Mouse (Mus musculus) CH12.LX (cell line): ENCODE results near the gene Letmd1. TPM values are rescaled to one million over a fixed set of nuclear protein-coding genes. Genes with fewer than 3 reads are reported as not detected.

Experiments
- DNase-seq: peaks from one replicate; pipeline ENCODE4 v3.0.0-alpha.2; 2013; ENCODE audit errors: extremely low read depth
- H3K27ac ChIP-seq: 2 replicates; pipeline ENCODE4 v1.5.1; 2012; ENCODE audit warnings: low read depth, mild to moderate bottlenecking, control low read depth, moderate library complexity; ENCODE audit not compliant: insufficient read depth
- H3K27me3 ChIP-seq: replicated peaks from 2 replicates; pipeline ENCODE3; 2012; ENCODE audit warnings: inconsistent platforms
- H3K36me3 ChIP-seq, 2 experiments: replicated peaks in 1 of 2; 2 replicates each; pipeline versions ENCODE3 to v1.6.1; 2012; ENCODE audit warnings: inconsistent platforms in 1 of 2, low read length in 1 of 2, mild to moderate bottlenecking in 1 of 2, mixed read lengths in 1 of 2, moderate library complexity in 1 of 2; ENCODE audit not compliant: control insufficient read depth in 1 of 2, insufficient read depth in 1 of 2
- H3K4me1 ChIP-seq, 2 experiments: 2 replicates each; pipeline ENCODE4 v1.6.1; 2012; ENCODE audit warnings: inconsistent platforms in 1 of 2, moderate library complexity in 1 of 2; ENCODE audit not compliant: insufficient read depth in 2 of 2, control insufficient read depth in 1 of 2
- H3K4me2 ChIP-seq: 2 replicates; pipeline ENCODE4 v1.6.1; 2012; ENCODE audit warnings: low read depth, mild to moderate bottlenecking, control low read depth; ENCODE audit not compliant: poor library complexity, insufficient read depth, severe bottlenecking
- H3K4me3 ChIP-seq, 3 experiments: fragments of 150-350 bp in 1 of 3; sonication (generic) in 1 of 3; replicated peaks in 1 of 3; 2 replicates each; pipeline versions ENCODE3 to v1.5.1; 2011 to 2012; ENCODE audit warnings: low read depth in 2 of 3, low read length in 2 of 3, mild to moderate bottlenecking in 2 of 3, moderate library complexity in 2 of 3, control low read depth in 1 of 3, improper control_type of control experiment in 1 of 3, inconsistent platforms in 1 of 3, mixed read lengths in 1 of 3; ENCODE audit not compliant: poor library complexity in 1 of 3
- H3K79me2 ChIP-seq: replicated peaks from 2 replicates; pipeline ENCODE4 v1.6.1; 2012; ENCODE audit warnings: mild to moderate bottlenecking, moderate library complexity; ENCODE audit not compliant: control insufficient read depth, poor library complexity, insufficient read depth, severe bottlenecking; ENCODE audit errors: extremely low read depth
- H3K9ac ChIP-seq: 2 replicates; pipeline ENCODE4 v1.6.1; 2012; ENCODE audit warnings: low read depth, mild to moderate bottlenecking, control low read depth, moderate library complexity; ENCODE audit not compliant: insufficient read depth
- H3K9me3 ChIP-seq: replicated peaks from 2 replicates; pipeline ENCODE3; 2012; ENCODE audit warnings: low read length, inconsistent platforms, mixed read lengths
- BHLHE40 ChIP-seq: IDR thresholded peaks from 2 replicates; pipeline ENCODE4 v1.6.1; 2011; ENCODE audit warnings: mild to moderate bottlenecking, low read depth, low read length, improper control_type of control experiment
- CHD1 ChIP-seq: IDR thresholded peaks from 2 replicates; pipeline ENCODE4 v1.6.1; 2012; ENCODE audit warnings: low read depth, low read length, improper control_type of control experiment, inconsistent platforms
- CHD2 ChIP-seq: IDR thresholded peaks from 2 replicates; pipeline ENCODE4 v1.6.1; 2011; ENCODE audit warnings: low read length, improper control_type of control experiment
- E2F4 ChIP-seq: IDR thresholded peaks from 2 replicates; pipeline ENCODE4 v1.6.1; 2011; ENCODE audit warnings: low read depth, low read length, improper control_type of control experiment; ENCODE audit not compliant: insufficient replicate concordance
- ELF1 ChIP-seq: IDR thresholded peaks from 2 replicates; pipeline ENCODE4 v1.6.1; 2014; ENCODE audit warnings: low read depth, mild to moderate bottlenecking, inconsistent platforms, low read length, improper control_type of control experiment
- GABPA ChIP-seq: IDR thresholded peaks from 2 replicates; pipeline ENCODE4 v1.6.1; 2012; ENCODE audit warnings: low read depth, low read length, improper control_type of control experiment, inconsistent platforms; ENCODE audit not compliant: insufficient replicate concordance
- HCFC1 ChIP-seq: IDR thresholded peaks from 2 replicates; pipeline ENCODE4 v1.6.1; 2012; ENCODE audit warnings: low read depth, mild to moderate bottlenecking, inconsistent platforms, low read length, improper control_type of control experiment
- IRF4 ChIP-seq: IDR thresholded peaks from 2 replicates; pipeline ENCODE4 v1.6.1; 2014; ENCODE audit warnings: low read depth, mild to moderate bottlenecking, inconsistent platforms, low read length, improper control_type of control experiment
- MAFK ChIP-seq: IDR thresholded peaks from 2 replicates; pipeline ENCODE4 v1.6.1; 2011; ENCODE audit warnings: low read length, improper control_type of control experiment; ENCODE audit not compliant: insufficient replicate concordance
- MAX ChIP-seq: IDR thresholded peaks from 2 replicates; pipeline ENCODE4 v1.6.1; 2011; ENCODE audit warnings: low read length, improper control_type of control experiment
- MEF2A ChIP-seq: IDR thresholded peaks from 2 replicates; pipeline ENCODE4 v1.6.1; 2014; ENCODE audit warnings: low read depth, mild to moderate bottlenecking, inconsistent platforms, low read length, improper control_type of control experiment, borderline replicate concordance
- NELFE ChIP-seq: IDR thresholded peaks from 2 replicates; pipeline ENCODE4 v1.6.1; 2011; ENCODE audit warnings: low read depth, low read length, improper control_type of control experiment
- NRF1 ChIP-seq: IDR thresholded peaks from 2 replicates; pipeline ENCODE4 v1.6.1; 2014; ENCODE audit warnings: low read depth, mild to moderate bottlenecking, inconsistent platforms, low read length, improper control_type of control experiment, moderate library complexity
- PAX5 ChIP-seq: IDR thresholded peaks from 2 replicates; pipeline ENCODE4 v1.6.1; 2012; ENCODE audit warnings: low read length, inconsistent platforms, mixed read lengths
- RAD21 ChIP-seq: IDR thresholded peaks from 2 replicates; pipeline ENCODE4 v1.6.1; 2011; ENCODE audit warnings: low read depth, mild to moderate bottlenecking, low read length, improper control_type of control experiment, moderate library complexity
- RCOR1 ChIP-seq: conservative IDR thresholded peaks from 2 replicates; pipeline ENCODE4 v1.6.1; 2012; ENCODE audit warnings: low read depth, mild to moderate bottlenecking, inconsistent platforms, low read length, improper control_type of control experiment
- TBP ChIP-seq: conservative IDR thresholded peaks from 2 replicates; pipeline ENCODE4 v1.6.1; 2011; ENCODE audit warnings: low read depth, low read length, improper control_type of control experiment
- TCF12 ChIP-seq: IDR thresholded peaks from 2 replicates; pipeline ENCODE4 v1.6.1; 2014; ENCODE audit warnings: low read depth, mild to moderate bottlenecking, inconsistent platforms, low read length, improper control_type of control experiment
- UBTF ChIP-seq: IDR thresholded peaks from 2 replicates; pipeline ENCODE4 v1.6.1; 2012; ENCODE audit warnings: low read depth, mild to moderate bottlenecking, inconsistent platforms, low read length, improper control_type of control experiment, moderate library complexity
- ZC3H11A ChIP-seq: IDR thresholded peaks from 2 replicates; pipeline ENCODE4 v1.6.1; 2012; ENCODE audit warnings: low read depth, mild to moderate bottlenecking, inconsistent platforms, low read length, improper control_type of control experiment
- ZKSCAN1 ChIP-seq: IDR thresholded peaks from 2 replicates; pipeline ENCODE4 v1.6.1; 2012; ENCODE audit warnings: low read depth, inconsistent platforms, low read length, improper control_type of control experiment, borderline replicate concordance
- dilution Hi-C: fragments of 300-500 bp; cut with MboI; formaldehyde crosslinking; loops from 2 replicates; pipeline ENCODE4 v1.14.3; 2020; ENCODE audit warnings: low sequenced_read_pairs; ENCODE audit not compliant: extremely low pct_unique_long_range_greater_than_20kb, extremely low pct_ligation_motif_present
- in situ Hi-C: fragments of 300-500 bp; cut with MboI; formaldehyde crosslinking; loops from 3 replicates; pipeline ENCODE4 v1.14.3; 2019; ENCODE audit warnings: low sequenced_read_pairs, low pct_ligation_motif_present, low pct_unique_long_range_greater_than_20kb, mixed read lengths
- polyA plus RNA-seq: library from polyadenylated mRNA; unstranded; fragments of >175 nt; gene quantifications from 2 replicates; pipeline ENCODE4 v1.2.1, GENCODE M21; 2012; ENCODE audit warnings: low read depth; ENCODE audit not compliant: insufficient read length
- total RNA-seq, 2 experiments: library from RNA; depleted of rRNA; stranded (reverse); fragments of 300-350 nt in 1 of 2; fragments of >200 nt in 1 of 2; gene quantifications; 2 replicates each; pipeline ENCODE4 v1.2.3; 2012 to 2014

Gene Letmd1
- total and polyA plus RNA-seq, 3 experiments = 31.4 to 51.3 (median 39.0) TPM

DNA sequence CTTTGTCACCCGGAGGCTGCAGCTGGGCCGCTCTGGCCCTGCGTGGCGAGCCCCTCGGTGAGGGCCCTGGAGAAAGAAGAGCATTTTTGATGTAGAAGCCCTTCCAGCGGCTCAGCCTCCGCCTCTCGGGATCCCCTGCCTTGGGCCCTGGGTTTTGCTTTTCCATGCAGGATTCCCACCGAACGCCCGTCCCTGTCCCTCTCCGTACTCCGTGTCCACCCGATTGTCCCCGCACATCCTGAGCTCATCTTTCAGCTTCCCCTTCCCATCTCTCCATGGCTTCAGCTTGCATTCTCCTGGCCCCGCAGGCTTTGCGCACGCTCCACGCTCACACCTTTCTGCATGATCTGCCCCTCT is 344 bp downstream of the Letmd1 start:
- TF ChIP-seq MAFK (no peak), ELF1 (no peak), IRF4 (no peak), MEF2A (no peak), ZC3H11A (no peak), CHD1 (no peak), CHD2 (no peak), RCOR1 (no peak), HCFC1 (no peak), PAX5 (no peak), TBP (no peak)
- Histone ChIP-seq H3K4me2 (peak overlapping the region; percentile 86), H3K4me3 (peak overlapping the region; percentile 80 to 96 (median 87)), H3K4me1 (peaks cover 7 to 30% of the 10 kb centered on the region in 2 experiments; a peak in 2 of 4 replicates), H3K9me3 (no peaks in the 10 kb centered on the region), H3K27me3 (no peaks in the 10 kb centered on the region), H3K79me2 (peaks cover 9% of the 10 kb centered on the region; the same call in 1 of the 2 replicates), H3K27ac (0 out of 2 replicates have a peak overlapping the region, but pooled peaks have one; percentile 1), H3K36me3 (peaks cover 17 to 38% of the 10 kb centered on the region in 2 experiments), H3K9ac (peak overlapping the region; percentile 74)
- DNase-seq = peak; percentile 21
- in situ Hi-C loops (no loop called here), dilution Hi-C loops (no loop called here)

DNA sequence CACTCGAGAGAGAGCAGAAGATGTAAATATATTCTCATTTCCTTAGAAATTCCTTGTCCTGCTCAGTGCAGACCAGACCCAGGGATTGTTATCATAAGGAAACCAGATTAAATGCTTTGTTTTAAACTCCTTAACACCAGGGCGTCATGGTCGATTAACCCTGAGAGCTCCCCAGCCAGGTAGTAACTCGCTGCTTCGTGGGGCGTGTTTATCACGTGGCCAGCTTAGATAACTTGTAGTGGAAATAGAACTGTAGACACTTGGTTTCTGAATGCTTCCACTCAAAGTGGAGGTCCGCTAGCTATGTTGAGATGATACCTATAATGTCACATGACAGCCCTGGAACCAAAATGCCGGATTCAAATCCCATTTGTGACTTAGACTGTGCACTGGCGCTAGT is 1.2 kb downstream of the Letmd1 start:
- H3K79me2 ChIP-seq = peaks cover 9% of the 10 kb centered on the region; the same call in 1 of the 2 replicates
- no peaks in the 10 kb centered on the region for H3K9me3 ChIP-seq
- no peak overlapping the region for H3K27ac ChIP-seq
- TF ChIP-seq NRF1 = no peak
- TF ChIP-seq MAX = no peak
- no peak for TF ChIP-seq MAFK
- no peak for TF ChIP-seq GABPA
- TF ChIP-seq NELFE = no peak
- no peak for TF ChIP-seq ELF1
- no peak for TF ChIP-seq RCOR1
- TF ChIP-seq E2F4 = no peak
- no peak for TF ChIP-seq RAD21
- no peak for TF ChIP-seq ZKSCAN1
- no peak for TF ChIP-seq UBTF
- no peak for TF ChIP-seq BHLHE40
- no peak for TF ChIP-seq TCF12
- in situ Hi-C loops (no loop called here), dilution Hi-C loops (no loop called here)
- H3K9ac ChIP-seq = peak overlapping the region; percentile 74; the same call in 1 of the 2 replicates
- H3K27me3 ChIP-seq = no peaks in the 10 kb centered on the region
- H3K4me3 ChIP-seq = peak overlapping the region in 2 of 3 experiments; percentile 80 to 96
- H3K4me2 ChIP-seq = peak overlapping the region; percentile 86
- peaks cover 7 to 30% of the 10 kb centered on the region in 2 experiments; a peak in 2 of 4 replicates for H3K4me1 ChIP-seq
- no peak for DNase-seq
- peaks cover 23 to 46% of the 10 kb centered on the region in 2 experiments for H3K36me3 ChIP-seq
